Mouse (Mus musculus): Measurements from ENCODE around the gene Ube2q1.

- TF ChIP-seq CTCF (IDR thresholded peaks at IDR 0.05): no peak
- no peak for TF ChIP-seq EP300 (IDR thresholded peaks at IDR 0.05; ENCODE audit: insufficient read depth, low read depth, low read length)
- TF ChIP-seq POLR2A (IDR thresholded peaks at IDR 0.05; ENCODE audit: insufficient read depth, low read depth, low read length): no peak
Measured at GRCm38 (mm10) chr3:89769584-89769983, 3.8 kb upstream of the Ube2q1 start.
